Mouse (Mus musculus) limb, embryonic 10.5 days (tissue): ENCODE measurements at regions not wholly inside any gene's neighbourhood (a gene's known extent, or its start where the extent isn't known, plus 50 kb on each side); places are given as distances from the start of the nearest gene placed in this dataset.

Experiments
- DNase-seq: peaks from one replicate; pipeline ENCODE4 v3.0.0-alpha.2; 2017; ENCODE audit warnings: low spot score
- H3K27ac ChIP-seq: fragments of 300-500 bp; sonication (generic); 2 replicates; pipeline ENCODE4 v1.5.1; 2016; ENCODE audit warnings: mild to moderate bottlenecking
- H3K27me3 ChIP-seq: fragments of 300-500 bp; sonication (generic); 2 replicates; pipeline ENCODE4 v1.6.1; 2016; ENCODE audit warnings: low read depth, mild to moderate bottlenecking; ENCODE audit not compliant: poor library complexity, severe bottlenecking
- H3K36me3 ChIP-seq: fragments of 300-500 bp; sonication (generic); 2 replicates; pipeline ENCODE4 v1.6.1; 2016; ENCODE audit warnings: mild to moderate bottlenecking, moderate library complexity
- H3K4me1 ChIP-seq: fragments of 300-500 bp; sonication (generic); 2 replicates; pipeline ENCODE4 v1.6.1; 2016
- H3K4me3 ChIP-seq: fragments of 300-500 bp; sonication (generic); 2 replicates; pipeline ENCODE4 v1.5.1; 2016; ENCODE audit warnings: mild to moderate bottlenecking, moderate library complexity
- H3K9me3 ChIP-seq: fragments of 300-500 bp; sonication (generic); replicated peaks from 2 replicates; pipeline ENCODE4 v1.6.1; 2016; ENCODE audit warnings: mild to moderate bottlenecking
- WGBS: fragments of 180-500 bp; shearing (Covaris S2); methylation state at CpG from one replicate; pipeline ENCODE4 v1.1.7; 2016; 5-methylcytosine and 5-hydroxymethylcytosine counted together

DNA sequence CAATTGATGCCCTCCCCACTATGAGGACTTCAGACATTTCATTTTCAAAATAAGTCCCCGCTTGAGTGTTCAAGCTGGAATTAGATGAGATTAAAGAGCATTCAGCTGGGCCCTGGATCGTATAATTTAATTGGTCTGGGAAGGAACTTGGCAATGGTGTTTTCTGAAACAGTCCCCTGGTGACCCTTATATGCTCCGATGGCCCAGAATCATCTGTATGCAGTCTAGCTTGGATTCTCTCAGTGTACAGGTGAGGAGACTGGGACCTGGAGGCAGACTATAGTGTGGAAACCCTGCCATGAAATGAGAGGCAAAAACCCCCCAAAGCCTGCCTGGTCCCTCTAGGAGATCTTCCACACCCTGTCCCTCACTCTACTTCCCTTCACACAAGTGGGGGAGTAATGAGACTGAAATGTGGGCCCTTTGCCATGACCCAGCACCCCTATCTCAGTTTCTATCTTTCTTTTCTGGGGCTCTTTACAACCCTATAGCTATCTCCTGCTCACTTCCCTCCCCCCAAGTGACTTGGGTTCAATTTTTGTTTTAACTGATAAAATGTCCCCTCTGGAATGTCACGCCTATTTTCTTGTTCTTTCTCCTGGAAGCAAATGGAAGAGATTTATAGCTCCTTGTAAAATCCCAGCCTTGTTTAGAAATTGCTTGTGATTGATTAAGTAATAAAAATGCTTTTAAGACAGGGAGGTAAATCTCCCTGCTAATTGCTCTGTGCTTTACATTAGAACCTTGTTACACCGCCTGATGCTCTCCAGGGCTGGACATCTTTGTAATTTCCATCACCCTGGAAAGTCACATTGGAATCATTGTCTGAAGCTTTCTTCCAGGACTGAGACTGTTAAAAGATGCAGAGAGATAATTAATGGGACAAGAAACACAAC, 64.7 kb upstream of the Agbl1 start:
- 32% methylated on average over 5 of the region's 5 CpGs for WGBS
- Histone ChIP-seq H3K27ac (no peak overlapping the region), H3K36me3 (no peaks in the 10 kb centered on the region), H3K9me3 (no peaks in the 10 kb centered on the region), H3K4me3 (no peak overlapping the region), H3K27me3 (no peaks in the 10 kb centered on the region), H3K4me1 (peaks cover 13% of the 10 kb centered on the region)
- DNase-seq: no peak

DNA sequence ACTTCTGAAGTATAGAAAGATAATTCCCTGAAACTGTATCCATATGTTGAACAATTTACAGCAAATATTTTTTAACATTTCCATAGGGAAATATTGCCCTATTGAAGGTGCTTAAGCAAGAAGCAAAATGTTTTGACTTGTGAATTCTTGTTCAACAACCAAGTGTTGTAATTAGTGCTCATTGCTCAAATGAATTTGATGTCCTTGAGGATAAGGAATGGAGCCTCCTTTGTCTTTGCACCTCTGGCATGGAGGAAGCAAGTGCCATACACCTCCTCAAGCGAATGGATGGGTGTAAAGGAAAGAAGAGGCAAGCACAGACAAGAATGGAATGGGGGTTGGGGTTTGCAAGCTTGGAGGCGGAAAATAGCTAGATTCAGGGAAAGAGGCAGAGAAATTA, 59.2 kb upstream of the Agbl1 start:
- Histone ChIP-seq H3K4me3 (no peak overlapping the region), H3K27me3 (no peaks in the 10 kb centered on the region), H3K27ac (no peak overlapping the region), H3K36me3 (no peaks in the 10 kb centered on the region), H3K4me1 (peaks cover under 1% of the 10 kb centered on the region), H3K9me3 (no peaks in the 10 kb centered on the region)
- no peak for DNase-seq
- 78% methylated on average over 2 of the region's 2 CpGs for WGBS

DNA sequence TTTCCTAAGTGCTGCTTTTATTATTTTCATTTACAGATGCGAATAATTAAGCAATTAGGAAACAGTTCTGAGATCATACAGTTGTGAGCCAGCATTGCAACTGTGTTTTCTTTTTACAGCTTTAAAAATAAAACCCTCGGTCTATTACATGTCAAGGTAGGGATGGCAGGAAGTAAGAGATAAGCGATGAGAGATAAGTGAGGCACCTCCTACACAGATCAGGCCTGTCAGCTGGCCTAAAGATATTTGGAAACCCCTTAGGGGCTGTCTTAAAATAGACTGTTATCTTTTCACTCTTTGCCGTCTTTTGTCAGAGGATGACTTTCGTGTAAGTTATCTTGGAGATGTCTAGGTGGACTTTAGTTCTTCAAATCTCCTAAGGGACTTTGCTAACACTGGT, 53.5 kb upstream of the Agbl1 start:
- H3K4me3 ChIP-seq: no peak overlapping the region
- H3K9me3 ChIP-seq: no peaks in the 10 kb centered on the region
- 70% methylated on average over 5 of the region's 5 CpGs for WGBS
- no peak for DNase-seq
- H3K27me3 ChIP-seq: no peaks in the 10 kb centered on the region
- H3K4me1 ChIP-seq: no peaks in the 10 kb centered on the region
- no peaks in the 10 kb centered on the region for H3K36me3 ChIP-seq
- H3K27ac ChIP-seq: no peak overlapping the region

DNA sequence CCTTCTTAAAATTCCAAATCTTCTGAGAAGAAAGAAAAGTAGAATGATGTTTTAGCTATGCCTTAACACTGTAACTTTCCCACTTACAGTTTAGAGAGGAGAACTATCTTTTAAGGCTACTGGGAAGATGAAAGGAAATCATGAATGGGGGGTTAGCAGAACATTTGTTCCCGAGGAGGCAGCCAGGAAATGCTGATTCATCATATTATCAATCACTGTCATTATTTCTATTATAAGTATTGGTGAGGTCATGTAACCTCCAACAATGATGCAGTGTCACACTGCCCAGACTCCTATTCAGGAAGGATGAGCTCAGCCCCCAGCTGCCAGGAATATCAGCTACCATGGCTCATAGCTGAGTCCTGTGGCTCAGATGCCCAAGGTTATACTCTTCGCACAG, 52.3 kb upstream of the Agbl1 start:
- Histone ChIP-seq H3K27ac (no peak overlapping the region), H3K9me3 (no peaks in the 10 kb centered on the region), H3K4me3 (no peak overlapping the region), H3K4me1 (no peaks in the 10 kb centered on the region), H3K36me3 (no peaks in the 10 kb centered on the region), H3K27me3 (no peaks in the 10 kb centered on the region)
- WGBS: 72% methylated on average over 2 of the region's 2 CpGs
- DNase-seq: no peak
